Mouse (Mus musculus) heart, embryonic 14.5 days (tissue): ENCODE measurements around the gene Rock2. TPM values are rescaled to one million over a fixed set of nuclear protein-coding genes. Genes with fewer than 3 reads are reported as not detected.
"Not testable (repeated sequence)": the region's sequence is repeated elsewhere in the genome, so short reads cannot be mapped to it uniquely, and the experiment has no call there.

Source experiments
- ATAC-seq: fragments of 200-750 bp; cut with Nextera tagmentation; 2 replicates; pipeline ENCODE4 v1.8.0; 2017; ENCODE audit warnings: low read depth, moderate TSS enrichment; ENCODE audit not compliant: insufficient number of reproducible peaks, insufficient read depth, low FRiP score
- H3K27ac ChIP-seq, 2 experiments: fragments of 200-500 bp in 1 of 2; fragments of 300-500 bp in 1 of 2; sonication (generic) in 1 of 2; replicated peaks in 1 of 2; 2 replicates each; pipeline ENCODE4 v1.5.1; 2012 to 2014; ENCODE audit warnings: low read depth in 2 of 2, low read length in 2 of 2, control low read depth in 1 of 2, mild to moderate bottlenecking in 1 of 2, mixed read lengths in 1 of 2; ENCODE audit not compliant: control insufficient read depth in 1 of 2, insufficient read depth in 1 of 2
- H3K27me3 ChIP-seq: fragments of 300-500 bp; sonication (generic); 2 replicates; pipeline ENCODE4 v1.6.1; 2014; ENCODE audit warnings: mild to moderate bottlenecking, low read length, control low read depth; ENCODE audit not compliant: control insufficient read depth, insufficient read depth
- H3K36me3 ChIP-seq: fragments of 300-500 bp; sonication (generic); 2 replicates; pipeline ENCODE4 v1.6.1; 2014; ENCODE audit warnings: mild to moderate bottlenecking, control low read depth, low read length, mixed read lengths; ENCODE audit not compliant: control insufficient read depth, insufficient read depth
- H3K4me1 ChIP-seq, 2 experiments: fragments of 200-500 bp in 1 of 2; fragments of 300-500 bp in 1 of 2; sonication (generic) in 1 of 2; 2 replicates each; pipeline ENCODE4 v1.6.1; 2012 to 2014; ENCODE audit warnings: low read length in 2 of 2, control low read depth in 1 of 2, mixed read lengths in 1 of 2; ENCODE audit not compliant: control insufficient read depth in 2 of 2, insufficient read depth in 2 of 2
- H3K4me2 ChIP-seq: fragments of 300-500 bp; sonication (generic); 2 replicates; pipeline ENCODE4 v1.6.1; 2014; ENCODE audit warnings: mild to moderate bottlenecking, low read length
- H3K4me3 ChIP-seq, 2 experiments: fragments of 200-500 bp in 1 of 2; fragments of 300-500 bp in 1 of 2; sonication (generic) in 1 of 2; 2 replicates each; pipeline ENCODE4 v1.5.1; 2012 to 2014; ENCODE audit warnings: low read length in 2 of 2, mild to moderate bottlenecking in 2 of 2, control low read depth in 1 of 2, low read depth in 1 of 2, moderate library complexity in 1 of 2; ENCODE audit not compliant: control insufficient read depth in 1 of 2, insufficient read depth in 1 of 2
- H3K9ac ChIP-seq: fragments of 300-500 bp; sonication (generic); 2 replicates; pipeline ENCODE4 v1.6.1; 2014; ENCODE audit warnings: mild to moderate bottlenecking, low read length
- H3K9me3 ChIP-seq: fragments of 300-500 bp; sonication (generic); 2 replicates; pipeline ENCODE4 v1.6.1; 2016; ENCODE audit warnings: low read length, control low read depth; ENCODE audit not compliant: control insufficient read depth
- WGBS: fragments of 180-500 bp; shearing (Covaris S2); extraction: QIAGEN DNeasy Blood & Tissue Kit; methylation state at CpG from one replicate; pipeline ENCODE4 v1.1.7; 2014; 5-methylcytosine and 5-hydroxymethylcytosine counted together
- polyA plus RNA-seq: library from polyadenylated mRNA; unstranded; fragments of >200 nt; fragmentation: Nextera tagmentation; extraction: Ambion mirVana; gene quantifications from 2 replicates; pipeline ENCODE4 v1.2.1, GENCODE M21; 2014

Rock2 gene
- polyA plus RNA-seq, 1 experiment from 2014 or later = 24.8 TPM

DNA sequence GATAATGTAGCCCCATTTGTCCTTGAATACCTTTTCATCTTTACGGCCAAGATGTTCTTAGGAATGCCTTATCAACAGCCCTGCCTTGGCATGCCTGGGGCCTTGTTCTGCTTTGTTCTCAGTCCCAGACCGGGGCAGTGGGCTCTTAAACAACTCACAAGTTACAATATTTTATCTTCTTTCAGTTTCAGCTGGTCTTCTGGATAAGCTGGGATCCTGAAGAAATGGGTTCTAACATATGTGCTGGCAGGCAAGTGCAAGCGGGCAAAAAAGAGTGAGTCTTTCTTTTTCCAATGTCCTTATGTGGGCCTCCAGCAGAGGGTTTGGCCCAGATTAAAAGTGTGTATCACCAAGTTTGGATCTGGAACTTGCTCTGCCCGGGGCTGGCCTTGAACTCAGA is 126.4 kb downstream of the Rock2 start:
- not testable (repeated sequence) for H3K9me3 ChIP-seq, H3K27me3 ChIP-seq, H3K36me3 ChIP-seq, H3K9ac ChIP-seq, ATAC-seq, H3K27ac ChIP-seq, H3K4me1 ChIP-seq, H3K4me2 ChIP-seq, H3K4me3 ChIP-seq
- WGBS = 69% methylated on average over 4 of the region's 4 CpGs

DNA sequence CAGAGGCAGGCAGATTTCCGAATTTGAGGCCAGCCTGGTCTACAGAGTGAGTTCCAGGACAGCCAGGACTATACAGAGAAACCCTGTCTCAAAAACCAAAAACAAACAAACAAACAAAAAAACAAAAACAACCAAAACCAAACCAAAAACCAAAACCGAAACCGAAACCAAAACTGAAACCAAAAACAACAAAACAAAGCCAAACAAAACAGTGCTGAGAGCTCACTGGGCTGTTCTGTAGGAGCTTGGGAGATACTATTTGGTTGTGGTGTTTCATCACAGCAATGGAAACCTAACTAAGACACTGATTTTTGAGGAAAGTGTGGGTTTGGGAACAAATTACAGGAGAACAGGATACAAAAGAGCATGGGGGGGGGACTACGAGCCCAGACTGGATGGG is 127.5 kb downstream of the Rock2 start:
- Histone ChIP-seq H3K27me3 (no peaks in the 10 kb centered on the region), H3K4me1 (no peaks in the 10 kb centered on the region; a peak in 1 of 4 replicates), H3K9ac (no peak overlapping the region), H3K4me2 (no peak overlapping the region), H3K27ac (no peak overlapping the region), H3K36me3 (no peaks in the 10 kb centered on the region), H3K9me3 (0 out of 2 replicates have a peak, but pooled peaks cover 3% of the 10 kb centered on the region), H3K4me3 (no peak overlapping the region)
- WGBS = 90% methylated on average over 4 of the region's 4 CpGs
- ATAC-seq = no peak

DNA sequence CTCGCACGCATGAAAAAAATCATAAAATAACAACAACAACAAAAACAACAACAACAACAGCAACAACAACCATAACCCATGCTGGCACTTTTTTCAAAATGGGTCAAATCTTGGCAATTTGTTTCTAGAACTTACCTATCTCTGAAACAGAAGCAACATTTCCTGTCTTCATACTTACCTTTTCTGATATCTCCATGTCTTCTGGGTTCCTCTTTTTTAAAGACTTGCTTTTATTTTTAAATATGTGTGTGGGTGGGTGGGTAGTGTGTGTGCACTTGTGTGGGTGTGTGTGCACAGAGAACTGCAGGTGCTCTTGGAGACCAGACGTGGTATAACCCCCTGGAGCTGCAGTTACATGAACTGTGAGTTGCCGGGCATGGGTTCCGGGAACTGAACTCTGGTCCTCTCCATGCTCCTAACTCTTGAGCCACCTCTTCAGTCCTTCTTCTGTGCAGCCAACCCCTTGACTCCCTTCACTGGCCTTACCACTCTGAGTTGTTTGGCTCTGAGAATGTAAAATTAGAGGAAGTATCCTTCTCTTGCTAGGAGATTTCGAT is 129.9 kb downstream of the Rock2 start:
- Histone ChIP-seq H3K9ac (no peak overlapping the region), H3K9me3 (peaks cover 8% of the 10 kb centered on the region), H3K27ac (no peak overlapping the region), H3K4me3 (no peak overlapping the region), H3K36me3 (no peaks in the 10 kb centered on the region), H3K4me2 (no peak overlapping the region), H3K27me3 (no peaks in the 10 kb centered on the region), H3K4me1 (no peaks in the 10 kb centered on the region)
- WGBS = 91% methylated on average over 6 of the region's 6 CpGs
- no peak for ATAC-seq

DNA sequence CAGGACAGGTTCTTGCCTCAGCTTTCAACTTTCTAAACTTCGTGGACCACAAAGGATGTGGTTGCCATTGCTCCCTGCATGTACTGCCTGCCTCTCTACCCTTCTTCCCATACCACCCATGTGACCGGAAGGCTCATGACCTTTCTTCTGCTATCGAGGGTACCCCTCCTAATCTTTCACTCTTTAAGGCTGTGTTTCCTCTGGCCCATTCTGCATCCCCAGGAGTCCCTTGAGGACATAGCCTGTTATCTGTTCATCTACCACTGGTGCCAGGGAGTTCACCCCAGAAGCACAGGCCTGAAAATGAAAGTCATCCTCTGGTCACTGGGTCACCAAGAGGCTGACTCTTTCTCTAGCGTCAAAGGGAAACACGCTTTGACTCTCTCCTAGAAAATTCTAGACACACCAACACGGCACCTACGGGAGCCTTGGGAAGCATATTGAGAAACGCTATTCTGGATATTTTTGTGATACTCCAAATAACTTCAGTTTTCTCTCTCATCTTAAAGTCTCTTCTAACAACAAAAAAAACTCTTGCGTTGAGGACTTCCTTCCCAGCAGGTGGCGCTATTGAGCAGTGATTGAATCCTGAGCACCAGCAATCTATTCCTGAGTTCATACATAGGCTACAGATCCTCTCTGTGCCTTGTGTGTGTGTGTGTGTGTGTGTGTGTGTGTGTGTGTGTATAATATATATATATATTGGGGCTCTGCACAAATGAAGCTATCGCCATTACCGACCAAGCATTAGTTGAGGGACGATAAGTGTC is 138.2 kb downstream of the Rock2 start:
- H3K27ac ChIP-seq = no peak overlapping the region
- H3K36me3 ChIP-seq = no peaks in the 10 kb centered on the region
- H3K4me1 ChIP-seq = no peaks in the 10 kb centered on the region
- no peak for ATAC-seq
- H3K4me2 ChIP-seq = no peak overlapping the region
- H3K4me3 ChIP-seq = no peak overlapping the region
- no peaks in the 10 kb centered on the region for H3K27me3 ChIP-seq
- H3K9me3 ChIP-seq = peaks cover 5% of the 10 kb centered on the region
- WGBS = 34% methylated on average over 13 of the region's 13 CpGs
- no peak overlapping the region for H3K9ac ChIP-seq

DNA sequence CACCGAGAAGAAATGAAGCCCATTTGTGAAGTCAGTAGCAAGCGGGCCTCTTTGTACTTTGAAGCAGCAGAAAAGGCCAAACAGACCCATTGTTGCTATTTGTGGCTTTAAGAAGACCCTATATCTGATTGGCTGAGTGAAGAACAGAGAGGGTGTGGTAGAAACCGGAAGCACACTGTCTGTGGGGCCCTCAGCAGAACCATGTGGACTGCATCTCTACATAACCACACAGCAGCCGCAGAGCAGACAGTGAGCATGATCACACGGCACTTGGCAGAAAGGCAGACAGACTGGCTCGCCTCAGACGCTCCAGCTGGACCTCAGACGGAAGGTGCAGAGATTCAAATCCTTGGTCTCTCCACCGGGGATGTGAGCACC is 138.8 kb downstream of the Rock2 start:
- Histone ChIP-seq H3K27ac (no peak overlapping the region), H3K4me3 (no peak overlapping the region), H3K4me2 (no peak overlapping the region), H3K9ac (no peak overlapping the region), H3K27me3 (no peaks in the 10 kb centered on the region), H3K4me1 (no peaks in the 10 kb centered on the region), H3K9me3 (no peaks in the 10 kb centered on the region), H3K36me3 (no peaks in the 10 kb centered on the region)
- 75% methylated on average over 9 of the region's 9 CpGs for WGBS
- ATAC-seq = no peak

DNA sequence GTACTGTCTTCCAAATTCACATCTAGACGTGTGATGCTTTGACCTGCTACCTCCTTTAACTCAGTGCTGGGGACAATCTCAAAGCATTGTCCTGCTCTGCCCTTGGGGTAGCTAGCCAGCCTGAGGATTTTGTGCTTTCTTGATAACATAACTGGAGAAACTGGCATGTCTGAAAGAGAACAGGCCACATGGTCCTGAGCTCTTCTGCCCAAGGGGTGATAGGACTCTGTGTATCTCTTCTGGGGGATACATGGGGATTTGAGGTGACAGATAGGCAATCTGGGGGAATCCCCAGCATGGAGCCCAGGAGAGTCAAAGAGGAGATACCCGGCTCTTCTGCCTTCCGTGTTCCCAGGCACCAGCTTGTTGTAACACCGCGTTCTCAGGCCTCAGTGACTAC is 140.0 kb downstream of the Rock2 start:
- no peak overlapping the region for H3K9ac ChIP-seq
- no peak overlapping the region for H3K4me3 ChIP-seq
- ATAC-seq = no peak
- no peaks in the 10 kb centered on the region for H3K36me3 ChIP-seq
- H3K27me3 ChIP-seq = no peaks in the 10 kb centered on the region
- no peaks in the 10 kb centered on the region for H3K9me3 ChIP-seq
- H3K27ac ChIP-seq = no peak overlapping the region
- WGBS = 80% methylated on average over 5 of the region's 5 CpGs
- no peaks in the 10 kb centered on the region for H3K4me1 ChIP-seq
- no peak overlapping the region for H3K4me2 ChIP-seq

DNA sequence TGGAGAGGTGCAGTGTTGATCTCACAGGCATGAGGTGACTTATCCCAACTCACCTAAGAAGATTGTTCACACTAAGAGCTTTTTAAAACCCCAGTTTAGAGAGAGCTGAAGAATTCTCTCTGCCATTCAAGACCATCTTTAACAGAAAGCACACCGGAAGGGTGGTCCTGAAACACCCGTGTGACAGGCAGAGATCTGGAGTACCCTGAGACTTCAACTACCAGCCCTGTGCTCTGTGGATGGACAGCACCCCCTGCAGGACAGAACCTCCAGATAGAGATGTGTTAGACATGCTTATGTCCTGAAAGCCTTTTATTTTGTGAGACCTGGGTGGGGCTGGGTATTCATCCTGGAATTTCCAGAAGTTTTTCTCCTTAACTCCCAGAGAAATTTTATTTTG is 140.4 kb downstream of the Rock2 start:
- Histone ChIP-seq H3K4me2 (no peak overlapping the region), H3K9ac (no peak overlapping the region), H3K4me3 (no peak overlapping the region), H3K27ac (no peak overlapping the region), H3K4me1 (no peaks in the 10 kb centered on the region), H3K27me3 (no peaks in the 10 kb centered on the region), H3K9me3 (no peaks in the 10 kb centered on the region), H3K36me3 (no peaks in the 10 kb centered on the region)
- no peak for ATAC-seq
- WGBS = 52% methylated on average over 2 of the region's 2 CpGs

DNA sequence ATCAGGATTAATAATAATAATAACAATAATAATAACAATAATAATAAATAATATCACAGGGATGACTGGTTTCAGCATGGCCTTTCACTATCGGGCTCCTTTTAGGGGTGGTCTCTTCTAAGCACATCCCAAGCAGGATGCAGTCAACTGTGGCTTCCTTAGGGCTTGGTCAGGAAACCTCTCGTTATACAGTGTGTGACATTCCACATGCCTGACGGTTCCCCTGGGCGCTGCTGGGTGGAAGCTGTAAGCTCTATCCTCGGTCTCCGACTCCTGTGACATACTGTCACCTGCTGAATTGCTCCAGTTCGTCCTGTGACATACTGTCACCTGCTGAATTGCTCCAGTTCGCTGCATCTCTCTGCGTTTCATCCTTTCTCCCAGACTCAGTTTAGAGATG is 141.8 kb downstream of the Rock2 start:
- Histone ChIP-seq H3K27ac (no peak overlapping the region), H3K27me3 (no peaks in the 10 kb centered on the region), H3K4me2 (no peak overlapping the region), H3K9ac (no peak overlapping the region), H3K4me3 (no peak overlapping the region), H3K9me3 (no peaks in the 10 kb centered on the region), H3K4me1 (no peaks in the 10 kb centered on the region), H3K36me3 (no peaks in the 10 kb centered on the region)
- no peak for ATAC-seq
- 51% methylated on average over 9 of the region's 9 CpGs for WGBS
